Mouse (Mus musculus) right cerebral cortex, postnatal 14 days (tissue): ENCODE data around the gene Hspbp1.

Source experiments
- DNase-seq: peaks from one replicate; pipeline ENCODE4 v3.0.0; 2022

Hspbp1 gene

DNA sequence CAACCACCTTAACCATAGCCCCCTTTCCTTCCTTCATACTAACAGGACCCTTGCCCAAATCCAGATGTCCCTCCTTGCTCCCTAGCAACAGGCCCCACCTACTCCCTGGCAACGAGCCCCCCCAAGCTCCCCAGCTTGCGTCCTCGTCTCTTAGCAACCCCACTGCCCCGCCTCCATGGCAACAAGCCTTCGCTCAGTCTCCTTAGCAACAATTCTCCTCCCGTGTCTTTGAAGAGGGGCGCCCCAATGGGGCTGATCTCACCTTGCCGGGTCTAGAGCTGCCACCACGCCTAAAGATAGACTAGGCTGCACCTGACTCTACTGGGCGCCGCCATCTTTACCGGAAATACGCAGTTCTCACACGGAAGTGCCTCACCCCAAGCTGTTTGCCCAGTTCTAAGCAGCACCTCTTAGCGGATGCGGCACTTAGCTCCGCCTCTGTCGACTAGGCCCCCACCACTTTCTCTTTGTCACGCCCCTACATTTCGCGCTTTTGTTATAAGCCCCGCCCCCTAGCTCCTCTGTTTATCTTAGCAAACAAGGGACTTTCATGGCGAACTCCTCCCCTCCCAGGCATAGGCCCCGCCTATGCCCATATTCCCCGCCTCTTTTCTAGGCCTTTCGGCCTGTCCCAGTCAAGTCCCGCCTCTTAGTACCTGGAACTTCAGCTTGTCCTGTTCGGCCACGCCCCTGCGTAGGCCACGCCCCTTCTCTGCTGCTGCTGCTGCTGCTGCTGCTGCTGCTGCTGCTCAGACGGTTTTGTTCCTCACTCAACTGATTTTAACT lies at the start of gene Hspbp1:
Gene Hspbp1 (minus strand): TSS at position 437 of the 786 bp plus-strand sequence.
- peak; percentile 81 for DNase-seq

DNA sequence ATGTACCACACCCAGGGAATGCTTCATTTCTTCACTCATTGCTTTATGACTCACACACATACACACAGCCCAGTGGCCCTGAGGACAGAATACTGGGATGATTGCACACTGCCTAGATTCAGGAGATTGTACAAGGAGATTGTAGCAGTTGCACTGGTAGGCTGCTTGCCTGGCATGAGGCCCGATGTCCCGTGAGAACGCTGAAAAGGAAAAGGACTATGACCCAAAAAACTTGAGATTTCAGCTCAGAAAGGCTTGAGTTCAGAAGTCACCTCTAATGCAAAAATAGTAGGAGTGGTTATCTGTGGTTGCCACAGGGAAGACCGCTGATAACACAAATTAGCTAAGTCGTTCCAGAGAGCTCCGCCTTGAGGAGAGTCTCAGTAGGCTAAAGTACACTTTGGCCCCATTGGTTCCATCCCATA lies 48.1 kb upstream of the Hspbp1 start:
- no peak for DNase-seq

DNA sequence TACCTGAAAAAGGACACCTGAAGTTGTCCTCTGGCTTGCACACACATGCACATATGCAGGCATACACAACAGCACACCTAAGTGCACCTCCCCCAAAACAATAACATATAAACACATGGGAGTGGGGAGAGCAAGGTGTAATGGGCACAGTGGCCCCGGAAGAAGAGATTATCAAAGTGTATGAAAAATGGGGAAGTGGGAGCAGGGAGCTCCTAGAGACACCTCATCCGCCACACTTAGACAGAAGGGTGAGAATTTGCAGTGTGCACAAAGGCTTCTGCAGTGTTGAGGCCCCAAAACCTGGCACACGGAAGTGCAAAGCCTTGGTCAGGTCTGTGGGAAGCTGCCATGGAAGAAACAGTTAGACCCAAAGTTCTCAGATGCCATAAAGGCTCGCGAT lies 46.2 kb upstream of the Hspbp1 start:
- DNase-seq: no peak

GRCm38 (mm10) chr7:4725169-4725568 lies 40.3 kb upstream of the Hspbp1 start, which contains the start of gene Tmem150b:
Tmem150b (minus strand) TSS chr7:4725249.
- no peak for DNase-seq

DNA sequence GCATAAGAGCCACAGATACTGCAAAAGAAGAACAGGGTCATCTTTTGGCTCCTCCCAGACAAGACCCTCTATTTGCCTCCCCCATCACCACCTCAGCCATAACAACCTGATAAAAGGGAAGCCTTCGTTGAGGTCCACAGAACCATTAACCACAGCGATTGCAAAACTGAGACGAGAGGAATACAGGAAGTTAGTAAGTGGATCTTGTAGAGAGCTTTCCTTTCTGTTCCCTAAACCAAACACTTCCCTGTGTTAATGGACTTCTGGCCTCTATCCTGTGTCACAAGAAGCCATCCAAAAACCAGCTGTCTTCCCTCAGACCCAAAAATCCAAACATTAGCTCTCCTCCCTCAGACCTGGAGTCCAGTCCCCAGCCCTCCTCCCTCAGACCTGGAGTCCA lies 39.5 kb upstream of the Hspbp1 start:
- no peak for DNase-seq

- DNase-seq: peak; percentile 36
Measured at GRCm38 (mm10) chr7:4723508-4723907, 38.6 kb upstream of the Hspbp1 start.

DNA sequence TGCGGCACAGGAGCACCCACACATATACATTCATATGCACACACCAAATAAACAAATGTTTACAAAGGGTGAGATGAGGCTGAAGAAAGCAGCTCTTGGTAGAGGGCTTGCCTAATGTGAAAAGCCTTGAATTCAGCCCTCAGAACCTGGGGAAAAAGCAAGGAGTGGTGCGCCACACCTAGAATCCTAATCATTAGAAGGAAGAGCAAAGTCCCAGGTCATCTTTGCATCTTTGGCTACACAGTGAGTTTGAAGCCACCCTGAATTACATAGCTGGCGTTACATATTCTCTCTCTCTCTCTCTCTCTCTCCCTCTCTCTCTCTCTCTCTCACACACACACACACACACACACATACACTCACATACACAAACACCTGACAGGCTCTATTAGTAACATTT lies 34.4 kb upstream of the Hspbp1 start:
- DNase-seq: no peak

DNA sequence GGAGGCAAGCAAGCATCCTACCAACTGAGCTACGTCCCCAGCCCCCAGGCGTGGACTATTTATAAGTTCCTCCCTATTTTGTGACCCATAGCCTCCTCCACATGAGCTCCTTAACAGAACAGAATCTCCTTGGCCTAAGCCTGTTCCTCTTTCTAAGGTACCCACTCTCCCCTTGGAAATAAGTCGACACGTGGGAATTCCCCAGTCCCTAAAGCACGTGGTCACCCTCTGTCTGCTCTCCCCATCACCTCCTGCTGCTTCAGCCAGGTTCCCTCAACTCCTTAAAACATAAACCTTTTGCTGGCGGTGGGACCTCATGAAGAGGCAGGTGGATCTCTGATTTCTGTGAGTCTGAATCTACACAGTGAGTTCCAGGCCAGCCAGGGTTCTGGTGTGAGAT lies 32.1 kb upstream of the Hspbp1 start:
- DNase-seq: no peak

DNA sequence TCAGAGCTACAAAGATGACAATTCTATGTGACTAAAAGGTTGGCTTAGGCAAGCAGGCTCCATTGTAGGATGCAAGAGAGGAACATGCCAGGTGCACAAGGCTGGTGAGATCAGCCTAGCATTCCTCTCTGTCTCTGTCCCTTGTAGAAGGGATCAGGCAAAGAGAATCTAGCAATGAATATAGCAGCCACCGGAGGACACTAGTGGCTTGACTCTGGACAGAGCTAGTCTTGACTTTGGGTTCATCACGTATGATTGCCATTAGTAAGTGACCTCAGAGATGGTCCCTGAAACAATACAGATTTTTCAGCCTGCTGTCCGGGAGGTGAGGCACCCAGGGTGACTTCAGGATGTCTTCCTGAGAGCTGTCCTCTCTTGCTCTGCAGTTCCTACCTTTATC lies 27.7 kb upstream of the Hspbp1 start:
- DNase-seq: no peak

DNA sequence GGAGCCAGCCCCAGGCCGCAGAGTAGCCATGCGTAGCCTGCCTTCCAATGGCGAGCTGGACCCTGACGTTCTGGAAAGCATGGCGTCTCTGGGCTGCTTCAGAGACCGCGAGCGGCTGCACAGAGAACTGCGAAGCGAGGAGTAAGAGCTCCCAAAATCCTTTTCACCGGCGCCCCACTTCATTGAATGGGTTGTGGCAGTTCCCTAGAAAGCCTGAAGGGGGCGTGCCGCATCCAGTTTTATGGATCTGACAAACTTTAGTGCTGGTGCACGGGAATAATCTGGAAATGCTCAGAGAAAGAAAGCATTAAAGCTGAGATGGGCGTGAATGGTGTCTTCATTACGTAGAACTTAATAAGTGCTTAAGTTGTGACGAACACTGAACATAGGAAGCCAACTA lies 20.2 kb upstream of the Hspbp1 start:
- DNase-seq: peak; percentile 51

DNA sequence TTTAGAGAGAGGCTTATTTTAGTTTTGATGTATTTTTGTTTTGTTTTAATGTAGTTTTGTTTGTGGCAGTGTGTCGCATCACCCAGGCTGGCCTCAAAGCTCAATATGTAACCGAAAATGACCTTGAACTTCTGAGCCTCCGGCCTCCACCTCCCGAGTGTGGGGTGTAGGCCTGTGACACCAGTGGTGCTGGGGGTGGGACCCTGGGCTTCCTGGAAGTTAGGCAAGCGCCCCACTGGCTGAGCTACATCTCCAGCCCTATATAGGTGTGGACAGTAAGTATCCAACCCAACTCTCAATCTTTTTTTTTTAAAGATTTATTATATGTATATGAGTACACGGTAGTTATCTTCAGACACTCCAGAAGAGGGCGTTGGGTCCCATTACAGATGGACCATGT lies 18.3 kb upstream of the Hspbp1 start:
- DNase-seq: no peak

GRCm38 (mm10) chr7:4702334-4702733 lies 17.5 kb upstream of the Hspbp1 start:
- DNase-seq: no peak

- no peak for DNase-seq
Measured at GRCm38 (mm10) chr7:4693004-4693403, 8.1 kb upstream of the Hspbp1 start.

DNA sequence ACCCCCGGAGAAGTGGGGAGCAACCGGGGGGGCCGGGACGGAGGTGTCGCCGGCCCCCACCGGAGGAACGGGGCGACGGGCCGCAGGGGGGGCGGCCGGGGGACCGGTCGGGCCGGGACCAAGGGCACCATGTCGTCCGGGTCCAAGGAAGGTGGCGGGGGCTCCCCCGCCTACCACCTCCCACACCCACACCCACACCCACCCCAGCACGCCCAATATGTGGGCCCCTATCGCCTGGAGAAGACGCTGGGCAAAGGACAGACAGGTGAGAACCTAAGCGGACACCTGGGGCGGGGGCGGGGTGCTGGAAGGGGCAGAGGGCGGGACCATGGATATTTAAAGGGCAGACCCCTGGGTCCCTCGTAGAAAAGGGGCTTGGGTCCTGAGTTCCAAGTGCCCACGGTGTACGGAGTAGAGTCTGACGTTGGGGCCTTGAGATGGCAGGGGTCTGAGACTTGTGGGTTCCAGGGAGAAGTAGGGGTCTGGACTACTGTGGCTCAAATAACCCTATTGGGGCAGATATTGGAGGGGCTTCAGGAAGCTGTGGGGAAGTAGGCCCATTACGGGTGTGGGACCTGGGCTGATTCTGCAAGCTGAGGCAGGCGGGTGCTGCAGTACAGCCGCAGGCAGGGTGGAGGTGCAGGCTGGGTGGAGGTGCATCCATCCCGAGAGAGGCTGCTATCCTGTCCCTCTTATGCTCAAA lies 6.2 kb upstream of the Hspbp1 start:
- peak; percentile 25 for DNase-seq

- peak; percentile 89 for DNase-seq
Measured at GRCm38 (mm10) chr7:4690387-4690786, 5.5 kb upstream of the Hspbp1 start, which contains the start of gene Brsk1. Brsk1 (plus strand) TSS chr7:4690604.

DNA sequence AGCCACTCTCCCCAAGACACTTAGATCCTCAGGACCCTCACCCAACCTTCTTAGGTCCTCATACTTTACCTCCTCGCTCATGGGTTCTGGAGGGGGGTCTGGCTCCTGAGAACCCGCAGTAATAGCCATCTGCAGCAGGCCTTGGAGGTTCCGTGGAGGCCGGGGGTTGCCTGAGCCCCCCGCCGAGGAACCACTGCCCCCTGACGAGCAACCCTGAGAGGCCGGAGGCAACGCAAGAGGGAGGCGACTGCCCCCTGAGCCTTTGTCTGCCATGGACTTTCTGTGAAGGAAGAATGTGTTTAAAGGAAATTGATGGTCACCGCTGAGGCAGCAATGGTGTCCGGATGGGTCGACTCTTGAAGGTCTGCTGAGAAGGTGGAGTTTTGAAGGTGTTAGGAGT lies 665 bp downstream of the Hspbp1 start:
- DNase-seq: no peak

GRCm38 (mm10) chr7:4683307-4683706 lies 1.6 kb downstream of the Hspbp1 start:
- DNase-seq: no peak

DNA sequence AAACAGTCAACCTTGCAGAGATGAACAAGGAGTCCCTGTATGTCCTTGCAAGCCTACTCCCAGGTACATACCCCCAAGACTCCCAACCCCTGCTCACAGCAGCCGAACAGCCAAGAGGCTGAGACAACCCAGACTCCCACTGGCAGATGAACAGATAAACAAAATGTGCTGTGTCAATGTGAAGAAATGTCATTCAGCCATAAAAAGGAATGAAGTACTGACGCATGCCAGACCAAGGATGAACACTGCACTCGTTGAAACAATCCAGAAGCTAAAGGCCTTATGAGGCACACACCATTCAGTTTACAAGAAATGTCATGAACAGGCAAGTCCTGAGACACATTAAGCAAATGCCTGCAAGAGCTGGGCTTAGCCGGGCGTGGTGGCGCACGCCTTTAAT lies 9.7 kb downstream of the Hspbp1 start:
- DNase-seq: no peak

DNA sequence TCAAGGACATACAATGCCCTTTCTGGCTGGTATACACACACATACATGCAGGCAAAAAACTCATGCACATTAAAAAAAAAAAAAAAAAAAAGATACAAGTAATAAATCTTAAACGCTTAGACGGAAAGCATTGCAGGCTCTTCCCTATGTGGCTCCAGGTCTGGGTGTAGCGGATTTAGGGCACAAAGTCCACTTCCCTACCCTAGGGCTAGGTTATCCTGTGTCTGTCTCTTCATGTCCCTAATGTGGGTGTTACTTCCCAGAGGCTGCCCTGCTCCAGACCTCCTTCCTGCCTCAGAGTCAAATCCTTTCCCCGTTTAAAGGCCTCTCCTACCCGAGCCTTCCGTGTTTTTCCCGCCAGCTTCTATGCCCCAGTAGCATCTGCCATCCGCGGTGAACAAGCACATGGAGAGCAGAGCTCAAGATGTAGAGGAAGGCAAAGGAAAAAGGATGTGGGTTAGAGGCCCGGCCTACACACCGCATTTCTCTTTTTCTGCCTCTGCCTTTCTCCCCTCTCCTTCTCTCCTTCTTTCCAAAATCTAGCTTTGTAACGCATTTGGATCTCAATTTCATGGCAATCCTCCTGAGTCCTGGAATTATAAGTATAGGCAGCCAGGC lies 10.6 kb downstream of the Hspbp1 start:
- DNase-seq: no peak

DNA sequence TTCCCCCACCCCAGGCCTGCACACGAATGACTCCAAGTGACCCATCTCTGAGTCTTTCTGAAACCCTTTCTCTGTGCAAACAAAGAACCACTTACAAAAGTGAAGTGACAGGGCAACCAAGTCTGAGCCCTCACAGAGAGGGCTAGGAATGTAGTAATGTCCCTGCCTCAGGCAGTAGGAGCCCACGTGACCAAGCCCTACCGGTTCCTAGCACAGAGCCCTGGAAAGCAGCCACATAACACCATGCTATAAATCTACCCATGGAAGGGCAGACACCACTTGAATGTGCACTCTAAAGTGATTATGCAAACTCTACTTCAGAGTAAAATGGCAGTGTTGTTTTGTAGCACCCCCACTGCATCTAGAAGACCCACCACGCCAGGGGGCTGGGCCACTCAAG lies 12.9 kb downstream of the Hspbp1 start:
- no peak for DNase-seq

GRCm38 (mm10) chr7:4670655-4671255 lies 14.1 kb downstream of the Hspbp1 start:
- DNase-seq: no peak

GRCm38 (mm10) chr7:4669156-4669555 lies 15.7 kb downstream of the Hspbp1 start:
- no peak for DNase-seq

GRCm38 (mm10) chr7:4668506-4668905 lies 16.4 kb downstream of the Hspbp1 start:
- DNase-seq: no peak
